Mouse (Mus musculus) heart, adult 2 months (tissue): ENCODE results near the gene Cldn1.

ENCODE experiments used
- CTCF ChIP-seq: fragments of 200-600 bp; IDR thresholded peaks from 2 replicates; pipeline ENCODE4 v1.8.1; 2022; ENCODE audit warnings: antibody characterized with exemption, mild to moderate bottlenecking, moderate library complexity
- POLR2A ChIP-seq: fragments of 200-500 bp; IDR thresholded peaks from 2 replicates; pipeline ENCODE4 v1.6.1; 2011; ENCODE audit warnings: mild to moderate bottlenecking, low read depth, low read length, control low read depth; ENCODE audit not compliant: insufficient read depth

DNA sequence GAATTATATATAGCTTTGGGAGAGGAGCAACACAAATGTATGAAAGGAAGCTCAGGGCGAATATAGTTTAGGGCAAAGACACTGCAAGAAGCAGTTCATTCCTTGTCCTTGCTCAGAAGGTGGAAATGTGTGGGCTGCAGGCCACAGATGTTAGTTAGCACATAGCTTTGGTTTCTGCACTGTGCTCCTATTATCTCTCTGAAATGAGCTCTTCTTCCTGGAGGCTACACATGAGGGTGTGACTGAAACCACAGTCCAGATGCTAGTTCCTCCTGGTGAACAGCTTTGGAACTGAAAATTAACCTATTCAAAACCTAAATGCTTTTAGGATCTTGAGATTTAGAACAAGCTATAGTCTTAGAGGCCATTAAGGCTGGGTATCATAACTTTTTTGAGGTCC, 16.1 kb downstream of the Cldn1 start:
- TF ChIP-seq CTCF: no peak
- no peak for TF ChIP-seq POLR2A
